Mouse (Mus musculus): ENCODE measurements around the gene Gimap8. TPM values are rescaled to one million over a fixed set of nuclear protein-coding genes. Genes with fewer than 3 reads are reported as not detected.
A peak's percentile ranks its signal among the peaks of the same experiment; 100 is the strongest.

The Gimap8 gene
- total and polyA plus RNA-seq, 3 experiments: 21.6 to 28.5 (median 27.5) TPM

DNA sequence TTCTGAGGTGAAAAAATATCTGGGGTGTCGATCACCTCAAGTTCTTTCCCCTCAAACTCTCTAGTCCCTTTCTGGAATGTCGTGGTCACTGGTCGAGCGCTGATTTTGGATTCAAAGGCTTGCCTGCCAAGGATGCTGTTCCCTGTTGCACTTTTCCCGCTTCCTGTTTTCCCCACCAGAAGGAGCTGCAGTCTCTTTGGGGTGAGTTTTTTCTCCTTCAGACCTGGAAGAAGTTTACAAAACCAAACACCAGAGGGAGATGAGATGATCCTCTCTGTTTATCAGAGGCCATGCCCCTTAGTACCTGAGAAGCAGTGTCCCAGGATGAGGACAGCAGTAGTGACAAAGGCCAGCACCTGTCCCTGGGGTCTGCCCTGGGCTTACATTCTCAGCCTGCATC lies 55.6 kb downstream of the Gimap8 start:
- Histone ChIP-seq H3K4me1 (ENCODE audit: control insufficient read depth in 1 of 2, insufficient read depth in 2 of 2) (peaks cover 43 to 86% of the 10 kb centered on the region in 2 experiments), H3K9me3 (replicated peaks; ENCODE audit: low read length) (no peaks in the 10 kb centered on the region), H3K9ac (ENCODE audit: insufficient read depth, low read depth) (no peak overlapping the region), H3K4me3 (replicated peaks in 1 of 3; ENCODE audit: low read depth in 2 of 3, low read length in 2 of 3, poor library complexity in 1 of 3) (no peak overlapping the region), H3K36me3 (replicated peaks in 1 of 2; ENCODE audit: control insufficient read depth in 1 of 2, insufficient read depth in 1 of 2, low read length in 1 of 2) (peaks cover 36 to 57% of the 10 kb centered on the region in 2 experiments), H3K79me2 (replicated peaks; ENCODE audit: control insufficient read depth, extremely low read depth, insufficient read depth, poor library complexity, severe bottlenecking) (peaks cover 43% of the 10 kb centered on the region), H3K27me3 (replicated peaks) (no peaks in the 10 kb centered on the region), H3K4me2 (ENCODE audit: insufficient read depth, low read depth, poor library complexity, severe bottlenecking) (no peak overlapping the region), H3K27ac (ENCODE audit: insufficient read depth, low read depth) (peak overlapping the region; percentile 98)
- dilution Hi-C loops (cut with MboI; ENCODE audit: extremely low pct_ligation_motif_present, extremely low pct_unique_long_range_greater_than_20kb, low sequenced_read_pairs) (no loop called here), in situ Hi-C loops (cut with MboI; ENCODE audit: low pct_ligation_motif_present, low pct_unique_long_range_greater_than_20kb, low sequenced_read_pairs) (loop anchor here (5.0 kb wide), 1 partner anchor 35 kb away; the partner anchor contains the start of gene Gimap1)
- TF ChIP-seq RAD21 (IDR thresholded peaks at IDR 0.05; ENCODE audit: low read depth, low read length): peak; percentile 51
- TF ChIP-seq TCF12 (IDR thresholded peaks at IDR 0.05; ENCODE audit: low read depth, low read length): no peak
- TF ChIP-seq SMC3 (IDR thresholded peaks at IDR 0.05; ENCODE audit: low read depth, low read length): peak; percentile 64
- TF ChIP-seq CTCF (conservative IDR thresholded peaks at IDR 0.05 in 1 of 2, IDR thresholded peaks at IDR 0.05 in 1 of 2; ENCODE audit: low read depth in 2 of 2, low read length in 2 of 2): peak in 1 of 2 experiments; percentile 65; a peak in 2 of 4 replicates
- no peak for TF ChIP-seq MEF2A (IDR thresholded peaks at IDR 0.05; ENCODE audit: borderline replicate concordance, low read depth, low read length)
- DNase-seq (ENCODE audit: extremely low read depth): no peak

DNA sequence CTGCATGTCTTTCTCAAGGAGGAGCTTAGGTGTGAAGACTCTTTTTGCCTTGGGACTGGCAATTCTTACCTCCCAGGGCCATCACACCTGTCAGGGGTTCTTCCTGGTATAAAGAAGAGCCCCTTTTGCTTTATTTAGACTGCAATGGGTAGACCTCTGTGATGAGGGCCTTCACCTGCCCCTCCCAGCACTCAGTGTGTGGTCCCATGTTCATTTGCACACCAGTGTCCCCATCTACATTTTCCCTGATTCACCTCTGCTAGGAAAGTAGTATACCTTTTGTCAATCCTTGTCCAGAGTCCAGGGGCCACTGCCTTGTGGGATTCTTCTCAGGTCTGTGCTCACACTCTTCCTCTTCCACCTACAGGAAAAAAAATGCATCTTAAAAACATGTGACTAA lies 57.1 kb downstream of the Gimap8 start:
- H3K4me3 ChIP-seq (replicated peaks in 1 of 3; ENCODE audit: low read depth in 2 of 3, low read length in 2 of 3, poor library complexity in 1 of 3): no peak overlapping the region
- H3K27ac ChIP-seq (ENCODE audit: insufficient read depth, low read depth): peak overlapping the region; percentile 84
- H3K79me2 ChIP-seq (replicated peaks; ENCODE audit: control insufficient read depth, extremely low read depth, insufficient read depth, poor library complexity, severe bottlenecking): peaks cover 49% of the 10 kb centered on the region
- no peak for DNase-seq (ENCODE audit: extremely low read depth)
- H3K9me3 ChIP-seq (replicated peaks; ENCODE audit: low read length): no peaks in the 10 kb centered on the region
- dilution Hi-C loops (cut with MboI; ENCODE audit: extremely low pct_ligation_motif_present, extremely low pct_unique_long_range_greater_than_20kb, low sequenced_read_pairs): no loop called here
- H3K4me2 ChIP-seq (ENCODE audit: insufficient read depth, low read depth, poor library complexity, severe bottlenecking): 0 out of 2 replicates have a peak overlapping the region, but pooled peaks have one; percentile 79
- no peak for TF ChIP-seq ZKSCAN1 (IDR thresholded peaks at IDR 0.05; ENCODE audit: borderline replicate concordance, low read depth, low read length)
- TF ChIP-seq POLR2AphosphoS2 (IDR thresholded peaks at IDR 0.05; ENCODE audit: low read depth, low read length): no peak
- no peak for TF ChIP-seq JUND (conservative IDR thresholded peaks at IDR 0.05; ENCODE audit: low read depth, low read length)
- no peak for TF ChIP-seq SIN3A (IDR thresholded peaks at IDR 0.05; ENCODE audit: low read length)
- no peak for TF ChIP-seq E2F4 (IDR thresholded peaks at IDR 0.05; ENCODE audit: insufficient replicate concordance, low read depth, low read length)
- no peak for TF ChIP-seq HCFC1 (IDR thresholded peaks at IDR 0.05; ENCODE audit: low read depth, low read length)
- TF ChIP-seq MYC (IDR thresholded peaks at IDR 0.05; ENCODE audit: low read depth, low read length): no peak
- TF ChIP-seq MAFK (IDR thresholded peaks at IDR 0.05; ENCODE audit: insufficient replicate concordance, low read length): no peak
- in situ Hi-C loops (cut with MboI; ENCODE audit: low pct_ligation_motif_present, low pct_unique_long_range_greater_than_20kb, low sequenced_read_pairs): loop anchor here (5.0 kb wide), 1 partner anchor 33 kb away; the partner anchor contains the start of gene Gimap1
- peaks cover 36 to 56% of the 10 kb centered on the region in 2 experiments for H3K36me3 ChIP-seq (replicated peaks in 1 of 2; ENCODE audit: control insufficient read depth in 1 of 2, insufficient read depth in 1 of 2, low read length in 1 of 2)
- H3K27me3 ChIP-seq (replicated peaks): no peaks in the 10 kb centered on the region
- H3K9ac ChIP-seq (ENCODE audit: insufficient read depth, low read depth): peak overlapping the region; percentile 1; the same call in 1 of the 2 replicates
- H3K4me1 ChIP-seq (ENCODE audit: control insufficient read depth in 1 of 2, insufficient read depth in 2 of 2): peaks cover 42 to 77% of the 10 kb centered on the region in 2 experiments

DNA sequence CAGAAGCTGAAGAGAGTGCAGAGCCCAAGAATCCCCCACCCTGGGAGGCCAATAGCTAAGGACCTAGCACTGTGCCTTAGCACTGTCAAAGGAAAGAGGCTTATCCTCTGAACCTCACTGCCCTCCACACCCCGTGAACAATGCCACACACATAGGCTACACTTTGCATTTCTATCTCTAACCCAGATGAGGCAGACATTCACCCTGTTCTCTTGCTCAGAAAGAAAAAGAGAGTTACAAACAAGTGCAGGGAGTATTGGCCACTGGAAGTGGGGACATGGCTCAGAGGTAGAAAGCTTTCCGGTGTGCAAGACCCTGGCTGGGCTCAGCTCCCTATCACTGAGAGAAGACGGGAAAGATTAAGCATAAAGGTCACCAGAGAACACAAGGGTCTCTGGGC lies 59.1 kb downstream of the Gimap8 start:
- H3K36me3 ChIP-seq (replicated peaks in 1 of 2; ENCODE audit: control insufficient read depth in 1 of 2, insufficient read depth in 1 of 2, low read length in 1 of 2): peaks cover 36 to 51% of the 10 kb centered on the region in 2 experiments
- no peak for DNase-seq (ENCODE audit: extremely low read depth)
- H3K4me3 ChIP-seq (replicated peaks in 1 of 3; ENCODE audit: low read depth in 2 of 3, low read length in 2 of 3, poor library complexity in 1 of 3): peak overlapping the region; percentile 58 to 78 (median 73)
- H3K9me3 ChIP-seq (replicated peaks; ENCODE audit: low read length): peaks cover 4% of the 10 kb centered on the region
- peaks cover 49% of the 10 kb centered on the region for H3K79me2 ChIP-seq (replicated peaks; ENCODE audit: control insufficient read depth, extremely low read depth, insufficient read depth, poor library complexity, severe bottlenecking)
- dilution Hi-C loops (cut with MboI; ENCODE audit: extremely low pct_ligation_motif_present, extremely low pct_unique_long_range_greater_than_20kb, low sequenced_read_pairs): no loop called here
- peaks cover 33 to 65% of the 10 kb centered on the region in 2 experiments for H3K4me1 ChIP-seq (ENCODE audit: control insufficient read depth in 1 of 2, insufficient read depth in 2 of 2)
- in situ Hi-C loops (cut with MboI; ENCODE audit: low pct_ligation_motif_present, low pct_unique_long_range_greater_than_20kb, low sequenced_read_pairs): no loop called here
- peak overlapping the region; percentile 79 for H3K4me2 ChIP-seq (ENCODE audit: insufficient read depth, low read depth, poor library complexity, severe bottlenecking)
- peak overlapping the region; percentile 94 for H3K9ac ChIP-seq (ENCODE audit: insufficient read depth, low read depth)
- H3K27me3 ChIP-seq (replicated peaks): no peaks in the 10 kb centered on the region
- H3K27ac ChIP-seq (ENCODE audit: insufficient read depth, low read depth): peak overlapping the region; percentile 84
- TF ChIP-seq MEF2A (IDR thresholded peaks at IDR 0.05; ENCODE audit: borderline replicate concordance, low read depth, low read length) (no peak), RCOR1 (conservative IDR thresholded peaks at IDR 0.05; ENCODE audit: low read depth, low read length) (no peak), EP300 (IDR thresholded peaks at IDR 0.05; ENCODE audit: low read length) (no peak), ZC3H11A (IDR thresholded peaks at IDR 0.05; ENCODE audit: low read depth, low read length) (no peak), RAD21 (IDR thresholded peaks at IDR 0.05; ENCODE audit: low read depth, low read length) (no peak), POLR2A (IDR thresholded peaks at IDR 0.05; ENCODE audit: low read depth, low read length) (0 out of 2 replicates have a peak, but pooled peaks have one; percentile 22), ZKSCAN1 (IDR thresholded peaks at IDR 0.05; ENCODE audit: borderline replicate concordance, low read depth, low read length) (no peak), SMC3 (IDR thresholded peaks at IDR 0.05; ENCODE audit: low read depth, low read length) (no peak), PAX5 (IDR thresholded peaks at IDR 0.05; ENCODE audit: low read length) (no peak), SIN3A (IDR thresholded peaks at IDR 0.05; ENCODE audit: low read length) (0 out of 2 replicates have a peak, but pooled peaks have one; percentile 15), MAX (IDR thresholded peaks at IDR 0.05; ENCODE audit: low read length) (no peak), ZMIZ1 (IDR thresholded peaks at IDR 0.05; ENCODE audit: low read depth, low read length) (no peak), POLR2AphosphoS2 (IDR thresholded peaks at IDR 0.05; ENCODE audit: low read depth, low read length) (no peak), CTCF (conservative IDR thresholded peaks at IDR 0.05 in 1 of 2, IDR thresholded peaks at IDR 0.05 in 1 of 2; ENCODE audit: low read depth in 2 of 2, low read length in 2 of 2) (no peak), CHD2 (IDR thresholded peaks at IDR 0.05; ENCODE audit: low read length) (no peak), CHD1 (IDR thresholded peaks at IDR 0.05; ENCODE audit: low read depth, low read length) (no peak), HCFC1 (IDR thresholded peaks at IDR 0.05; ENCODE audit: low read depth, low read length) (no peak), UBTF (IDR thresholded peaks at IDR 0.05; ENCODE audit: low read depth, low read length) (0 out of 2 replicates have a peak, but pooled peaks have one; percentile 46), NRF1 (IDR thresholded peaks at IDR 0.05; ENCODE audit: low read depth, low read length) (no peak)
